Mouse (Mus musculus) myocyte (in vitro differentiated cells): ENCODE data around the gene Prpf31. TPM values are rescaled to one million over a fixed set of nuclear protein-coding genes. Genes with fewer than 3 reads are reported as not detected.

Experiments
- H3K27me3 ChIP-seq: one replicate; pipeline ENCODE4 v1.6.1; 2011; ENCODE audit not compliant: control insufficient read depth, insufficient read depth, insufficient read length
- H3K36me3 ChIP-seq: one replicate; pipeline ENCODE4 v1.6.1; 2011; ENCODE audit not compliant: control insufficient read depth, insufficient read depth
- H3K4me2 ChIP-seq: one replicate; pipeline ENCODE4 v1.6.1; 2011; ENCODE audit warnings: low read depth, control low read depth
- H3K4me3 ChIP-seq: one replicate; pipeline ENCODE4 v1.5.1; 2011; ENCODE audit warnings: mild to moderate bottlenecking, control low read depth, moderate library complexity
- H3K79me2 ChIP-seq: one replicate; pipeline ENCODE4 v1.6.1; 2011; ENCODE audit not compliant: control insufficient read depth, insufficient read depth
- H3ac ChIP-seq: one replicate; pipeline ENCODE4 v1.6.1; 2011; ENCODE audit not compliant: control insufficient read depth, insufficient read length
- CEBPB ChIP-seq: IDR thresholded peaks from 2 replicates; pipeline ENCODE4 v1.6.1; 2011; ENCODE audit warnings: mild to moderate bottlenecking, moderate library complexity; ENCODE audit not compliant: poor library complexity, insufficient read depth, severe bottlenecking
- E2F4 ChIP-seq: IDR thresholded peaks from one replicate; pipeline ENCODE4 v1.6.1; 2011; ENCODE audit warnings: mild to moderate bottlenecking, control low read depth, moderate library complexity; ENCODE audit not compliant: insufficient read depth
- MAX ChIP-seq: IDR thresholded peaks from one replicate; pipeline ENCODE4 v1.6.1; 2011; ENCODE audit warnings: low read depth, mild to moderate bottlenecking, control low read depth
- MYOD1 ChIP-seq, 3 experiments: IDR thresholded peaks; one replicate each; pipeline ENCODE4 v1.6.1; 2011; ENCODE audit warnings: control low read depth in 2 of 3, low read depth in 2 of 3, mild to moderate bottlenecking in 2 of 3, moderate library complexity in 1 of 3; ENCODE audit not compliant: insufficient read length in 2 of 3, control insufficient read depth in 1 of 3
- MYOG ChIP-seq, 3 experiments: IDR thresholded peaks; one replicate each; pipeline ENCODE4 v1.6.1; 2011; ENCODE audit warnings: control low read depth in 2 of 3, low read depth in 2 of 3, mild to moderate bottlenecking in 2 of 3; ENCODE audit not compliant: insufficient read length in 2 of 3, control insufficient read depth in 1 of 3, insufficient read depth in 1 of 3
- POLR2A ChIP-seq: IDR thresholded peaks from one replicate; pipeline ENCODE4 v1.6.1; 2011; ENCODE audit warnings: low read depth, mild to moderate bottlenecking, control low read depth, moderate library complexity; ENCODE audit not compliant: insufficient read length
- POLR2AphosphoS2 ChIP-seq: IDR thresholded peaks from one replicate; pipeline ENCODE4 v1.6.1; 2011; ENCODE audit warnings: low read depth, control low read depth; ENCODE audit not compliant: insufficient read length
- REST ChIP-seq: IDR thresholded peaks from one replicate; pipeline ENCODE4 v1.6.1; 2011; ENCODE audit warnings: mild to moderate bottlenecking, control low read depth, moderate library complexity; ENCODE audit not compliant: insufficient read depth, insufficient read length
- SRF ChIP-seq: IDR thresholded peaks from one replicate; pipeline ENCODE4 v1.6.1; 2011; ENCODE audit warnings: low read depth; ENCODE audit not compliant: control insufficient read depth, insufficient read length
- TCF12 ChIP-seq: IDR thresholded peaks from one replicate; pipeline ENCODE4 v1.6.1; 2011; ENCODE audit warnings: mild to moderate bottlenecking, control low read depth; ENCODE audit not compliant: poor library complexity, insufficient read depth, severe bottlenecking
- TCF3 ChIP-seq: IDR thresholded peaks from one replicate; pipeline ENCODE4 v1.6.1; 2011; ENCODE audit warnings: low read depth, control low read depth; ENCODE audit not compliant: insufficient read length
- USF1 ChIP-seq: IDR thresholded peaks from one replicate; pipeline ENCODE4 v1.6.1; 2011; ENCODE audit warnings: low read depth, mild to moderate bottlenecking, control low read depth, moderate library complexity
- polyA plus RNA-seq: library from polyadenylated mRNA; unstranded; fragments of >200 nt; fragmentation: generic; extraction: Trizol; gene quantifications from one replicate; pipeline ENCODE4 v1.2.1, GENCODE M21; 2012; ENCODE audit warnings: missing spikeins

Prpf31 gene
- polyA plus RNA-seq, 1 experiment: 54.8 TPM

- Histone ChIP-seq H3K27me3 (peaks cover 20% of the 10 kb centered on the region), H3ac (no peak overlapping the region), H3K4me3 (no peak overlapping the region), H3K36me3 (no peaks in the 10 kb centered on the region), H3K79me2 (no peaks in the 10 kb centered on the region), H3K4me2 (no peak overlapping the region)
- TF ChIP-seq MAX (no peak), POLR2A (no peak), MYOG (IDR thresholded peaks at IDR 0.05; ENCODE audit: control insufficient read depth in 1 of 3, insufficient read depth in 1 of 3, insufficient read length in 2 of 3, low read depth in 2 of 3) (no peak), CEBPB (no peak), TCF12 (no peak), TCF3 (no peak), REST (no peak)
Measured at GRCm38 (mm10) chr7:3609082-3609481, 20.7 kb upstream of the Prpf31 start.

- Histone ChIP-seq H3K4me2 (no peak overlapping the region), H3K79me2 (no peaks in the 10 kb centered on the region), H3K27me3 (peaks cover 23% of the 10 kb centered on the region), H3K36me3 (no peaks in the 10 kb centered on the region), H3K4me3 (no peak overlapping the region), H3ac (no peak overlapping the region)
- no peak for TF ChIP-seq MYOD1 (IDR thresholded peaks at IDR 0.05; ENCODE audit: control insufficient read depth in 1 of 3, insufficient read length in 2 of 3, low read depth in 2 of 3)
- no peak for TF ChIP-seq USF1
- TF ChIP-seq SRF: no peak
- no peak for TF ChIP-seq CEBPB
- no peak for TF ChIP-seq POLR2A
- TF ChIP-seq REST: no peak
- no peak for TF ChIP-seq MYOG (IDR thresholded peaks at IDR 0.05; ENCODE audit: control insufficient read depth in 1 of 3, insufficient read depth in 1 of 3, insufficient read length in 2 of 3, low read depth in 2 of 3)
- no peak for TF ChIP-seq E2F4
- TF ChIP-seq MAX: no peak
- TF ChIP-seq POLR2AphosphoS2: no peak
- no peak for TF ChIP-seq TCF3
- no peak for TF ChIP-seq TCF12
Measured at GRCm38 (mm10) chr7:3610437-3610836, 19.3 kb upstream of the Prpf31 start.

DNA sequence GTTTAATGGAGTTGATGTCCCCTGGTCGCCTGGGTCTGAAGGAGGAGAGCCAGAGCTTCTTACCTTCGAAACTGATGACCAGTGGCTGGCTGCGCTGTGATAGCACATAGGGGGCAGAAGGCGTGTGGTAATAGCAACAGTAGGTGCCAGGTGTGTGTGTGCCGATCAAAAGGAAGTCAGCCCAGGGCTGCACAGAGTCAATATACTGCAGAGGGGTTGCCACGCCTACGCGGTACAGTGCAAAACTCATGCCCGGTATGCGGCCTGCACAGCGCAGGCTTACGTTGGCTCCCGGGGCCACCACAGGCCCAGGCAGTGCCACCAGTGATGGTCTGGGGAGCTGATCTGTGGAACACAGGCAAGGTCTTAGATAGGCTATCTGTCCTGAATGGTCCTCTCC lies 18.8 kb upstream of the Prpf31 start:
- no peak overlapping the region for H3K4me2 ChIP-seq
- no peak for TF ChIP-seq REST
- no peak for TF ChIP-seq MYOD1 (IDR thresholded peaks at IDR 0.05; ENCODE audit: control insufficient read depth in 1 of 3, insufficient read length in 2 of 3, low read depth in 2 of 3)
- TF ChIP-seq E2F4: no peak
- no peak for TF ChIP-seq TCF3
- no peak for TF ChIP-seq TCF12
- no peak for TF ChIP-seq USF1
- no peak for TF ChIP-seq MAX
- TF ChIP-seq POLR2AphosphoS2: no peak
- no peak for TF ChIP-seq POLR2A
- TF ChIP-seq SRF: no peak
- TF ChIP-seq MYOG (IDR thresholded peaks at IDR 0.05; ENCODE audit: control insufficient read depth in 1 of 3, insufficient read depth in 1 of 3, insufficient read length in 2 of 3, low read depth in 2 of 3): no peak
- no peak for TF ChIP-seq CEBPB
- no peak overlapping the region for H3ac ChIP-seq
- no peaks in the 10 kb centered on the region for H3K79me2 ChIP-seq
- no peak overlapping the region for H3K4me3 ChIP-seq
- no peaks in the 10 kb centered on the region for H3K36me3 ChIP-seq
- H3K27me3 ChIP-seq: peaks cover 25% of the 10 kb centered on the region

GRCm38 (mm10) chr7:3614021-3614420 lies 15.8 kb upstream of the Prpf31 start:
- H3K27me3 ChIP-seq: peaks cover 25% of the 10 kb centered on the region
- no peak for TF ChIP-seq REST
- no peak for TF ChIP-seq E2F4
- no peak for TF ChIP-seq MYOD1 (IDR thresholded peaks at IDR 0.05; ENCODE audit: control insufficient read depth in 1 of 3, insufficient read length in 2 of 3, low read depth in 2 of 3)
- no peak for TF ChIP-seq POLR2AphosphoS2
- TF ChIP-seq SRF: no peak
- no peak overlapping the region for H3K4me3 ChIP-seq
- H3K36me3 ChIP-seq: no peaks in the 10 kb centered on the region
- no peak overlapping the region for H3K4me2 ChIP-seq
- H3ac ChIP-seq: no peak overlapping the region
- H3K79me2 ChIP-seq: peaks cover 11% of the 10 kb centered on the region

DNA sequence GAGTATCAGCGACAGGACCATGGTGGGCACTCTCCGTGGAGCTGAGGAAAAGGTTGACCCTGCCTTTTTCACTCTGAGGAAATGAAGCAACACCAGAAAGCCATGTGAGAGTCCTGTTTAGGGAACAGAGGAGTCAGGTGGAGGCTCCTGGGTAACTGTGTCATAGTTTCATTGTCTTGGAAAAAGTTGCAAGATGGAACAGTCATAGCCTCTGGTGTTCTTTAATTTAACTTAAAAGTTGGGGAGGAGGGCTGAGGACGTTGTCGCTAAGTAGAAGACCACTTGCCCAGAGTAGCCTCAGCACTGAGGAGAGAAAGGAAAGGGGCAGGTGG lies 13.8 kb upstream of the Prpf31 start, which contains the start of gene Oscar:
Gene Oscar (minus strand): TSS at position 101 of the 332 bp plus-strand sequence.
- peaks cover 12% of the 10 kb centered on the region for H3K79me2 ChIP-seq
- peak within 1 kb of the TSS; percentile 64 for H3K4me3 ChIP-seq
- no peak for TF ChIP-seq TCF12
- peaks cover 19% of the 10 kb centered on the region for H3K27me3 ChIP-seq
- peak within 1 kb of the TSS; percentile 38 for H3ac ChIP-seq
- H3K4me2 ChIP-seq: peak within 1 kb of the TSS; percentile 3
- no peaks in the 10 kb centered on the region for H3K36me3 ChIP-seq
